Mouse (Mus musculus): Measurements from ENCODE around the gene Actrt1. TPM values are rescaled to one million over a fixed set of nuclear protein-coding genes. Genes with fewer than 3 reads are reported as not detected.

Gene Actrt1
- total RNA-seq (2021): not detected

DNA sequence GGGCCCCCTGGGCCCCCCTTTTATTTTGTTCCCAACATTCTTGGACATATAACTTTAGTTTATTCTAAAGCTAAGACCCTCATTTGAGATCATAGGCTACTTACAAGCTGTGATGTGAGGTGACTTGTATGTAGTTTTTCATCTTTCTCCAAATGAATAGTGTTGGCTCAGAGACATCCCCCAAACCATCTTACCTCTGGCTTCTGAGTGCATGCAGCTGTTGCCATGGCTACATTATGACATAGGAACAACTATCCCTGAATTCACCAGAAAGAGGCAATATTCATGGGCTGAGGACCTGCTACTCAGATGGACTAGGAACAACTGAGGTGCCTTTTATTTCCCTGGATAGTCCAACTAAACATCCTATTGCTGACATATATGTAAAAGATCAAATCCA is at the start of gene Actrt1:
Gene Actrt1 (plus strand): TSS at position 301 of the 400 bp plus-strand sequence.
- no peak for DNase-seq (ENCODE audit: low spot score in 2 of 2)
- intact Hi-C loops (cut with DNase I): no loop called here

GRCm38 (mm10) chrX:46331463-46332115 is 2.8 kb downstream of the Actrt1 start:
- intact Hi-C loops (cut with DNase I): no loop called here
- no peak for DNase-seq (ENCODE audit: low spot score in 2 of 2)

Data from left cerebral cortex, postnatal 36 days (tissue).